Mouse (Mus musculus) erythroblast, embryonic 14.5 days (primary cell): ENCODE results near the gene Tm4sf1.

Experiments
- GATA1 ChIP-seq: IDR thresholded peaks from 2 replicates; pipeline ENCODE4 v1.6.1; 2012; ENCODE audit warnings: low read length, inconsistent platforms, mixed read lengths
- TAL1 ChIP-seq: IDR thresholded peaks from 3 replicates; pipeline ENCODE4 v1.6.1; 2012; ENCODE audit warnings: low read length, inconsistent platforms, mixed read lengths

- TF ChIP-seq GATA1 (no peak), TAL1 (no peak)
Observed at GRCm38 (mm10) chr3:57297991-57298390, 3.8 kb downstream of the Tm4sf1 start.
